In the genomic region with DNA sequence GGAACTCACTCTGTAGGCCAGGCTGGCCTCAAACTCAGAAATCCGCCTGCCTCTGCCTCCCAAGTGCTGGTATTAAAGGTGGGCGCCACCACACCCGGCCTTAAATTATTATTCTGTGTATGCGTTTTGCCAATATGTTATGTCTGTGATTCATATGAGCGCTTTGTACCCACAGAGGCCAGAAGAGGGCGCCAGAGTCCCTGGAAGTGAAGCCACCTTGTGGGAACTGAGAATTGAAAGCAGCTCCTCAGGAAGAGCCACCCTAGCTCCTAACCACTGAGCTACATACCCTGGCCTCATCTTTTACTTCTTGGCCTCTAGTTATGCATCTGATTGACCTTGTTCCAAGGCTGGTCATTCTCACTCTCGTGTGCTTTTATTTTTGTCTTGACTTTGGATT, we compare ENCODE assay signal across 8 mouse cellular contexts. TPM values are rescaled to one million over a fixed set of nuclear protein-coding genes. Genes with fewer than 3 reads are reported as not detected.
DNase-seq lines count a peak whose midpoint lies in the region; ATAC-seq lines count a peak whose summit lies in the region.

No protein-coding gene starts in this region.

- no peaks in the 10 kb centered on the region for H3K9me3 ChIP-seq in kidney, embryonic 16.5 days (ENCODE audit: low read length)
- H3K9me3 ChIP-seq in embryonic facial prominence, embryonic 10.5 days, result no peaks in the 10 kb centered on the region

- H3K27ac ChIP-seq in kidney, embryonic 16.5 days (ENCODE audit: low read length), result no peak overlapping the region
- no peak overlapping the region for H3K27ac ChIP-seq in embryonic facial prominence, embryonic 10.5 days (replicated peaks)

- no peak overlapping the region for H3K9ac ChIP-seq in kidney, embryonic 16.5 days (replicated peaks; ENCODE audit: low read length)

- no peaks in the 10 kb centered on the region for H3K27me3 ChIP-seq in kidney, embryonic 16.5 days (ENCODE audit: insufficient read depth, low read length)
- H3K27me3 ChIP-seq in embryonic facial prominence, embryonic 10.5 days (replicated peaks; ENCODE audit: low read depth, poor library complexity, severe bottlenecking), result no peaks in the 10 kb centered on the region

- 31% methylated on average over 7 of the region's 7 CpGs for WGBS in kidney, embryonic 16.5 days
- 30% methylated on average over 7 of the region's 7 CpGs for WGBS in embryonic facial prominence, embryonic 10.5 days

- peaks cover 15% of the 10 kb centered on the region for H3K4me1 ChIP-seq in kidney, embryonic 16.5 days (ENCODE audit: insufficient read depth, low read length)
- H3K4me1 ChIP-seq in embryonic facial prominence, embryonic 10.5 days, result peaks cover 6% of the 10 kb centered on the region; the same call in 1 of the 2 replicates

- H3K4me2 ChIP-seq in kidney, embryonic 16.5 days (replicated peaks; ENCODE audit: low read depth, low read length), result no peak overlapping the region

- no peaks in the 10 kb centered on the region for H3K36me3 ChIP-seq in kidney, embryonic 16.5 days (ENCODE audit: insufficient read depth, low read length)
- no peaks in the 10 kb centered on the region for H3K36me3 ChIP-seq in embryonic facial prominence, embryonic 10.5 days (replicated peaks)

- intact Hi-C loops in left cerebral cortex, postnatal 36 days (cut with DNase I), result no loop called here

- ATAC-seq in kidney, embryonic 16.5 days (ENCODE audit: low FRiP score, low TSS enrichment), result no peak

- DNase-seq in kidney, adult 11 months, result peak; percentile 79
- peak; percentile 89 for DNase-seq in adrenal gland, postnatal 10 days
- DNase-seq in embryonic facial prominence, embryonic 10.5 days (ENCODE audit: low spot score), result peak; percentile 75
- peak; percentile 87 for DNase-seq in heart, postnatal 4 days
- peak; percentile 53 to 66 for DNase-seq in left cerebral cortex, postnatal 36 days (ENCODE audit: low spot score in 2 of 2)
- DNase-seq in ovary, postnatal 14 days (ENCODE audit: low spot score), result peak; percentile 75
- DNase-seq in thymus, postnatal 25 days, result peak; percentile 89

- no peak overlapping the region for H3K4me3 ChIP-seq in kidney, embryonic 16.5 days (ENCODE audit: low read length)
- no peak overlapping the region for H3K4me3 ChIP-seq in embryonic facial prominence, embryonic 10.5 days

RNA-seq across cellular contexts. Expression of a gene that starts 2.5 kb away (rescaled TPM):
- polyA plus RNA-seq in kidney, embryonic 16.5 days (2015; fragmentation: Nextera tagmentation; extraction: Ambion mirVana), result 11.5 and 11.8 TPM in 2 replicates
- 1 to 10 TPM; 2.8 to 4.0 TPM for total RNA-seq in adrenal gland, postnatal 10 days (2021)
- 7.0 and 8.0 TPM in 2 replicates for polyA plus RNA-seq in embryonic facial prominence, embryonic 10.5 days (2016; fragmentation: Nextera tagmentation; extraction: Ambion mirVana)
- total RNA-seq in heart, postnatal 4 days (2021), result 1 to 10 TPM; 8.0 to 8.2 TPM
- 1 to 10 TPM; 7.2 to 7.8 TPM for total RNA-seq in left cerebral cortex, postnatal 36 days (2021)

RNA-seq across cellular contexts. Expression of a gene that starts 20.7 kb away (rescaled TPM):
- 36.0 TPM in 2 replicates for polyA plus RNA-seq in kidney, embryonic 16.5 days (2015; fragmentation: Nextera tagmentation; extraction: Ambion mirVana)
- total RNA-seq in adrenal gland, postnatal 10 days (2021), result 100 to 1,000 TPM; 130 to 133 TPM
- 22.6 and 25.5 TPM in 2 replicates for polyA plus RNA-seq in embryonic facial prominence, embryonic 10.5 days (2016; fragmentation: Nextera tagmentation; extraction: Ambion mirVana)
- total RNA-seq in heart, postnatal 4 days (2021), result 10 to 100 TPM; 20.7 to 21.2 TPM
- total RNA-seq in left cerebral cortex, postnatal 36 days (2021), result 10 to 100 TPM; 15.8 to 17.0 TPM

RNA-seq across cellular contexts. Expression of a gene that starts 35.4 kb away (rescaled TPM):
- polyA plus RNA-seq in kidney, embryonic 16.5 days (2015; fragmentation: Nextera tagmentation; extraction: Ambion mirVana), result 2.8 and 3.8 TPM in 2 replicates
- 1 to 10 TPM; 2.0 to 3.2 TPM for total RNA-seq in adrenal gland, postnatal 10 days (2021)
- 0.14 and 0.46 TPM in 2 replicates for polyA plus RNA-seq in embryonic facial prominence, embryonic 10.5 days (2016; fragmentation: Nextera tagmentation; extraction: Ambion mirVana)
- under 1 TPM; 0.50 to 0.54 TPM for total RNA-seq in heart, postnatal 4 days (2021)
- total RNA-seq in left cerebral cortex, postnatal 36 days (2021), result 1 to 10 TPM; 4.0 to 4.5 TPM

RNA-seq across cellular contexts. Expression of a gene that starts 53.8 kb away (rescaled TPM):
- 0.16 and 0.18 TPM in 2 replicates for polyA plus RNA-seq in kidney, embryonic 16.5 days (2015; fragmentation: Nextera tagmentation; extraction: Ambion mirVana)
- under 1 TPM; 0.15 to 0.30 TPM for total RNA-seq in adrenal gland, postnatal 10 days (2021)
- polyA plus RNA-seq in embryonic facial prominence, embryonic 10.5 days (2016; fragmentation: Nextera tagmentation; extraction: Ambion mirVana), result 0.11 and 0.12 TPM in 2 replicates
- total RNA-seq in heart, postnatal 4 days (2021), result 1 to 10 TPM; 1.8 to 2.2 TPM
- 1 to 10 TPM; 1.7 to 1.8 TPM for total RNA-seq in left cerebral cortex, postnatal 36 days (2021)

RNA-seq across cellular contexts. Expression of a gene that starts 59.8 kb away (rescaled TPM):
- polyA plus RNA-seq in kidney, embryonic 16.5 days (2015; fragmentation: Nextera tagmentation; extraction: Ambion mirVana), result 1.1 and 1.8 TPM in 2 replicates
- 1 to 10 TPM in 1 of 2 experiments, under 1 TPM in 1; 0.60 to 1.2 TPM for total RNA-seq in adrenal gland, postnatal 10 days (2021)
- polyA plus RNA-seq in embryonic facial prominence, embryonic 10.5 days (2016; fragmentation: Nextera tagmentation; extraction: Ambion mirVana), result not detected in 2 replicates
- under 1 TPM in 1 of 2 experiments, not detected in 1; 0.45 TPM for total RNA-seq in heart, postnatal 4 days (2021)
- 1 to 10 TPM; 1.5 to 2.0 TPM for total RNA-seq in left cerebral cortex, postnatal 36 days (2021)

Comparison
In these comparisons a context has a peak if more than half of its experiments do, and no peak if none do; other contexts are left out.
1. RNA of a gene that starts 20.7 kb away (total RNA-seq): 130 to 133 TPM in adrenal gland, postnatal 10 days; 20.7 to 21.2 TPM in heart, postnatal 4 days and 15.8 to 17.0 TPM in left cerebral cortex, postnatal 36 days; every median in the first group is over 4 times any median in the second.
2. Peak in every context shown above with its lines, with median percentiles within 50 percentile points of each other: DNase-seq.